Mouse (Mus musculus) brain, adult 2 months (tissue): Measurements from ENCODE around the gene D230025D16Rik.
A peak's percentile ranks its signal among the peaks of the same experiment; 100 is the strongest.
"Not testable (repeated sequence)": the region's sequence is repeated elsewhere in the genome, so short reads cannot be mapped to it uniquely, and the experiment has no call there.

Experiments used
- DNase-seq: peaks from one replicate; pipeline ENCODE4 v3.0.0; 2011; ENCODE audit warnings: low read depth, low spot score

Gene D230025D16Rik

GRCm38 (mm10) chr8:105291364-105291763, 66.4 kb downstream of the D230025D16Rik start:
- DNase-seq: not testable (repeated sequence)

- DNase-seq: not testable (repeated sequence)
Observed at GRCm38 (mm10) chr8:105291802-105292201, 66.9 kb downstream of the D230025D16Rik start.

GRCm38 (mm10) chr8:105292471-105292870, 67.5 kb downstream of the D230025D16Rik start:
- DNase-seq: no peak

GRCm38 (mm10) chr8:105293405-105293804, 68.5 kb downstream of the D230025D16Rik start:
- DNase-seq: peak; percentile 79

- DNase-seq: no peak
Observed at GRCm38 (mm10) chr8:105294776-105295175, 69.8 kb downstream of the D230025D16Rik start.

GRCm38 (mm10) chr8:105295256-105295655, 70.3 kb downstream of the D230025D16Rik start:
- DNase-seq: no peak

- no peak for DNase-seq
Observed at GRCm38 (mm10) chr8:105295895-105296573, 71.1 kb downstream of the D230025D16Rik start, which contains the start of gene Exoc3l. Gene Exoc3l, minus strand, starts transcription at chr8:105296101.

GRCm38 (mm10) chr8:105297511-105298192, 72.7 kb downstream of the D230025D16Rik start, which contains the start of gene E2f4:
Gene E2f4, plus strand, starts transcription at chr8:105297663.
- DNase-seq: peak; percentile 98

GRCm38 (mm10) chr8:105298351-105299252, 73.7 kb downstream of the D230025D16Rik start:
- DNase-seq: no peak

- DNase-seq: no peak
Observed at GRCm38 (mm10) chr8:105299962-105300361, 75.0 kb downstream of the D230025D16Rik start.
